Mouse (Mus musculus): Measurements from ENCODE around the gene Mn1. TPM values are rescaled to one million over a fixed set of nuclear protein-coding genes. Genes with fewer than 3 reads are reported as not detected.

Mn1 gene
- polyA plus RNA-seq, 1 experiment from 2014 or later: 2.8 TPM

GRCm38 (mm10) chr5:111432842-111433241, 15.7 kb downstream of the Mn1 start:
- 66% methylated on average over 5 of the region's 5 CpGs for WGBS
- no peak for ATAC-seq
- Histone ChIP-seq H3K9ac (ENCODE audit: low read depth, low read length) (no peak overlapping the region), H3K27ac (ENCODE audit: low read depth, low read length) (no peak overlapping the region), H3K4me3 (ENCODE audit: low read depth, low read length) (no peak overlapping the region), H3K4me1 (replicated peaks; ENCODE audit: control insufficient read depth, insufficient read depth, low read length) (no peaks in the 10 kb centered on the region), H3K4me2 (replicated peaks; ENCODE audit: low read depth) (no peak overlapping the region), H3K9me3 (ENCODE audit: control insufficient read depth) (no peaks in the 10 kb centered on the region), H3K36me3 (ENCODE audit: control insufficient read depth, insufficient read depth) (no peaks in the 10 kb centered on the region), H3K27me3 (replicated peaks; ENCODE audit: control insufficient read depth, insufficient read depth, low read length) (no peaks in the 10 kb centered on the region)
- no peak for TF ChIP-seq CTCF (IDR thresholded peaks at IDR 0.05; ENCODE audit: low read depth)

- Histone ChIP-seq H3K27me3 (replicated peaks; ENCODE audit: control insufficient read depth, insufficient read depth, low read length) (no peaks in the 10 kb centered on the region), H3K4me3 (ENCODE audit: low read depth, low read length) (no peak overlapping the region), H3K36me3 (ENCODE audit: control insufficient read depth, insufficient read depth) (no peaks in the 10 kb centered on the region), H3K9ac (ENCODE audit: low read depth, low read length) (no peak overlapping the region), H3K4me2 (replicated peaks; ENCODE audit: low read depth) (no peak overlapping the region), H3K4me1 (replicated peaks; ENCODE audit: control insufficient read depth, insufficient read depth, low read length) (no peaks in the 10 kb centered on the region), H3K9me3 (ENCODE audit: control insufficient read depth) (no peaks in the 10 kb centered on the region), H3K27ac (ENCODE audit: low read depth, low read length) (no peak overlapping the region)
- 27% methylated on average over 16 of the region's 16 CpGs for WGBS
- ATAC-seq: no peak
- TF ChIP-seq CTCF (IDR thresholded peaks at IDR 0.05; ENCODE audit: low read depth): no peak
Observed at GRCm38 (mm10) chr5:111434342-111434842, 17.2 kb downstream of the Mn1 start.

GRCm38 (mm10) chr5:111436260-111436659, 19.1 kb downstream of the Mn1 start:
- H3K27me3 ChIP-seq (replicated peaks; ENCODE audit: control insufficient read depth, insufficient read depth, low read length): no peaks in the 10 kb centered on the region
- H3K9me3 ChIP-seq (ENCODE audit: control insufficient read depth): no peaks in the 10 kb centered on the region
- H3K36me3 ChIP-seq (ENCODE audit: control insufficient read depth, insufficient read depth): no peaks in the 10 kb centered on the region
- H3K9ac ChIP-seq (ENCODE audit: low read depth, low read length): no peak overlapping the region
- TF ChIP-seq CTCF (IDR thresholded peaks at IDR 0.05; ENCODE audit: low read depth): no peak
- WGBS: 67% methylated on average over 7 of the region's 7 CpGs
- ATAC-seq: no peak
- no peak overlapping the region for H3K27ac ChIP-seq (ENCODE audit: low read depth, low read length)
- H3K4me3 ChIP-seq (ENCODE audit: low read depth, low read length): no peak overlapping the region
- no peaks in the 10 kb centered on the region for H3K4me1 ChIP-seq (replicated peaks; ENCODE audit: control insufficient read depth, insufficient read depth, low read length)
- H3K4me2 ChIP-seq (replicated peaks; ENCODE audit: low read depth): no peak overlapping the region

GRCm38 (mm10) chr5:111437205-111437604, 20.0 kb downstream of the Mn1 start:
- Histone ChIP-seq H3K27me3 (replicated peaks; ENCODE audit: control insufficient read depth, insufficient read depth, low read length) (no peaks in the 10 kb centered on the region), H3K9me3 (ENCODE audit: control insufficient read depth) (no peaks in the 10 kb centered on the region), H3K9ac (ENCODE audit: low read depth, low read length) (no peak overlapping the region), H3K4me3 (ENCODE audit: low read depth, low read length) (no peak overlapping the region), H3K36me3 (ENCODE audit: control insufficient read depth, insufficient read depth) (no peaks in the 10 kb centered on the region), H3K4me2 (replicated peaks; ENCODE audit: low read depth) (no peak overlapping the region), H3K27ac (ENCODE audit: low read depth, low read length) (no peak overlapping the region), H3K4me1 (replicated peaks; ENCODE audit: control insufficient read depth, insufficient read depth, low read length) (no peaks in the 10 kb centered on the region)
- 68% methylated on average over 7 of the region's 7 CpGs for WGBS
- no peak for ATAC-seq
- no peak for TF ChIP-seq CTCF (IDR thresholded peaks at IDR 0.05; ENCODE audit: low read depth)

- H3K4me1 ChIP-seq (replicated peaks; ENCODE audit: control insufficient read depth, insufficient read depth, low read length): no peaks in the 10 kb centered on the region
- no peak overlapping the region for H3K4me2 ChIP-seq (replicated peaks; ENCODE audit: low read depth)
- ATAC-seq: no peak
- no peaks in the 10 kb centered on the region for H3K27me3 ChIP-seq (replicated peaks; ENCODE audit: control insufficient read depth, insufficient read depth, low read length)
- H3K4me3 ChIP-seq (ENCODE audit: low read depth, low read length): no peak overlapping the region
- H3K9ac ChIP-seq (ENCODE audit: low read depth, low read length): no peak overlapping the region
- no peaks in the 10 kb centered on the region for H3K9me3 ChIP-seq (ENCODE audit: control insufficient read depth)
- no peak overlapping the region for H3K27ac ChIP-seq (ENCODE audit: low read depth, low read length)
- 88% methylated on average over 3 of the region's 3 CpGs for WGBS
- H3K36me3 ChIP-seq (ENCODE audit: control insufficient read depth, insufficient read depth): no peaks in the 10 kb centered on the region
- no peak for TF ChIP-seq CTCF (IDR thresholded peaks at IDR 0.05; ENCODE audit: low read depth)
Observed at GRCm38 (mm10) chr5:111438336-111438735, 21.2 kb downstream of the Mn1 start.

- Histone ChIP-seq H3K4me1 (replicated peaks; ENCODE audit: control insufficient read depth, insufficient read depth, low read length) (no peaks in the 10 kb centered on the region), H3K9me3 (ENCODE audit: control insufficient read depth) (no peaks in the 10 kb centered on the region), H3K9ac (ENCODE audit: low read depth, low read length) (no peak overlapping the region), H3K27me3 (replicated peaks; ENCODE audit: control insufficient read depth, insufficient read depth, low read length) (no peaks in the 10 kb centered on the region), H3K36me3 (ENCODE audit: control insufficient read depth, insufficient read depth) (no peaks in the 10 kb centered on the region), H3K4me3 (ENCODE audit: low read depth, low read length) (no peak overlapping the region), H3K4me2 (replicated peaks; ENCODE audit: low read depth) (no peak overlapping the region), H3K27ac (ENCODE audit: low read depth, low read length) (no peak overlapping the region)
- ATAC-seq: no peak
- no peak for TF ChIP-seq CTCF (IDR thresholded peaks at IDR 0.05; ENCODE audit: low read depth)
- WGBS: 79% methylated on average over 8 of the region's 8 CpGs
Observed at GRCm38 (mm10) chr5:111438821-111439220, 21.7 kb downstream of the Mn1 start.

- H3K27me3 ChIP-seq (replicated peaks; ENCODE audit: control insufficient read depth, insufficient read depth, low read length): no peaks in the 10 kb centered on the region
- ATAC-seq: no peak
- no peak overlapping the region for H3K27ac ChIP-seq (ENCODE audit: low read depth, low read length)
- no peaks in the 10 kb centered on the region for H3K4me1 ChIP-seq (replicated peaks; ENCODE audit: control insufficient read depth, insufficient read depth, low read length)
- no peak overlapping the region for H3K4me3 ChIP-seq (ENCODE audit: low read depth, low read length)
- H3K9me3 ChIP-seq (ENCODE audit: control insufficient read depth): no peaks in the 10 kb centered on the region
- no peak overlapping the region for H3K4me2 ChIP-seq (replicated peaks; ENCODE audit: low read depth)
- no peak for TF ChIP-seq CTCF (IDR thresholded peaks at IDR 0.05; ENCODE audit: low read depth)
- H3K9ac ChIP-seq (ENCODE audit: low read depth, low read length): no peak overlapping the region
- no peaks in the 10 kb centered on the region for H3K36me3 ChIP-seq (ENCODE audit: control insufficient read depth, insufficient read depth)
- WGBS: 87% methylated on average over 4 of the region's 4 CpGs
Observed at GRCm38 (mm10) chr5:111440264-111440663, 23.1 kb downstream of the Mn1 start.

All from intestine, postnatal 0 days (tissue).